Mouse (Mus musculus): ENCODE results near the gene Igf2bp3. TPM values are rescaled to one million over a fixed set of nuclear protein-coding genes. Genes with fewer than 3 reads are reported as not detected.

Igf2bp3 gene
- polyA plus RNA-seq, 1 experiment from 2014 or later, result 30.4 TPM

DNA sequence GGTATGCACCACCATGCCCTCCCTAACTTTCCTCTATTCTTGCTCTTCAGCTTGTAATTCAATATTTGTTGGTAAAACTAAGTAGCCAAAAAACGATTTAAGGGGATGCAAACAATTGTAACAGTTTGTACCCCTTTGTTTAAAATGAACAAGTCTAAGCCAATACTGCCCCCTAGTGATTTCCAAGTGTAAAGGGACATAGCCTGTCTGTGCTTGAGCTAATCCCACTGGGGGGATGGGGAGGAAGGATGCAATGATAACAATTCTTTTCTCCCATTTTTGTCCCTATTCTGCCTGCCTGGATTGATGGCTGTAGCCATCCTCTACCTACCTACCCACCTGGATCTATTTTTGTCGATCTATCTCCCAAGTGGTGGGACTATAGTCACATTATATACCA lies 32.5 kb upstream of the Igf2bp3 start:
- 54% methylated on average over 2 of the region's 2 CpGs for WGBS
- peak; percentile 80 for DNase-seq (ENCODE audit: low spot score)

GRCm38 (mm10) chr6:49242331-49242730 lies 27.6 kb upstream of the Igf2bp3 start:
- 95% methylated on average over 1 of the region's 1 CpGs for WGBS
- DNase-seq (ENCODE audit: low spot score), result no peak
- Histone ChIP-seq H3K4me2 (replicated peaks) (no peak overlapping the region), H3K36me3 (replicated peaks; ENCODE audit: control insufficient read depth, insufficient read depth) (peaks cover 50% of the 10 kb centered on the region), H3K4me1 (replicated peaks; ENCODE audit: control insufficient read depth, insufficient read depth, low read length) (no peaks in the 10 kb centered on the region), H3K27me3 (ENCODE audit: control insufficient read depth, insufficient read depth, low read length) (no peaks in the 10 kb centered on the region), H3K4me3 (replicated peaks; ENCODE audit: low read length) (no peak overlapping the region), H3K9me3 (ENCODE audit: control insufficient read depth, low read length) (no peaks in the 10 kb centered on the region), H3K27ac (no peak overlapping the region), H3K9ac (no peak overlapping the region)
- no peak for ATAC-seq (ENCODE audit: low FRiP score)

More for the DNA sequence above, 32.5 kb upstream of the Igf2bp3 start:
- Histone ChIP-seq H3K4me2 (replicated peaks) (no peak overlapping the region), H3K36me3 (replicated peaks; ENCODE audit: control insufficient read depth, insufficient read depth) (peaks cover 90% of the 10 kb centered on the region), H3K9me3 (ENCODE audit: control insufficient read depth, low read length) (no peaks in the 10 kb centered on the region), H3K27ac (no peak overlapping the region), H3K27me3 (ENCODE audit: control insufficient read depth, insufficient read depth, low read length) (no peaks in the 10 kb centered on the region), H3K9ac (no peak overlapping the region), H3K4me3 (replicated peaks; ENCODE audit: low read length) (no peak overlapping the region), H3K4me1 (replicated peaks; ENCODE audit: control insufficient read depth, insufficient read depth, low read length) (no peaks in the 10 kb centered on the region)
- ATAC-seq (ENCODE audit: low FRiP score), result no peak

- no peak overlapping the region for H3K9ac ChIP-seq
- WGBS, result 100% methylated on average over 1 of the region's 1 CpGs
- DNase-seq (ENCODE audit: low spot score) (no peak), ATAC-seq (ENCODE audit: low FRiP score) (no peak)
- no peaks in the 10 kb centered on the region for H3K9me3 ChIP-seq (ENCODE audit: control insufficient read depth, low read length)
- no peaks in the 10 kb centered on the region for H3K4me1 ChIP-seq (replicated peaks; ENCODE audit: control insufficient read depth, insufficient read depth, low read length)
- no peak overlapping the region for H3K27ac ChIP-seq
- no peak overlapping the region for H3K4me2 ChIP-seq (replicated peaks)
- no peak overlapping the region for H3K4me3 ChIP-seq (replicated peaks; ENCODE audit: low read length)
- peaks cover 47% of the 10 kb centered on the region for H3K36me3 ChIP-seq (replicated peaks; ENCODE audit: control insufficient read depth, insufficient read depth)
- H3K27me3 ChIP-seq (ENCODE audit: control insufficient read depth, insufficient read depth, low read length), result no peaks in the 10 kb centered on the region
Observed at GRCm38 (mm10) chr6:49241562-49241961, 26.8 kb upstream of the Igf2bp3 start.

- Histone ChIP-seq H3K4me2 (replicated peaks) (no peak overlapping the region), H3K27me3 (ENCODE audit: control insufficient read depth, insufficient read depth, low read length) (no peaks in the 10 kb centered on the region), H3K4me3 (replicated peaks; ENCODE audit: low read length) (no peak overlapping the region), H3K27ac (no peak overlapping the region), H3K9ac (no peak overlapping the region), H3K9me3 (ENCODE audit: control insufficient read depth, low read length) (no peaks in the 10 kb centered on the region), H3K36me3 (replicated peaks; ENCODE audit: control insufficient read depth, insufficient read depth) (0 out of 2 replicates have a peak, but pooled peaks cover 2% of the 10 kb centered on the region), H3K4me1 (replicated peaks; ENCODE audit: control insufficient read depth, insufficient read depth, low read length) (no peaks in the 10 kb centered on the region)
- peak; percentile 96 for ATAC-seq (ENCODE audit: low FRiP score)
- 54% methylated on average over 9 of the region's 9 CpGs for WGBS
- peak; percentile 96 for DNase-seq (ENCODE audit: low spot score)
Observed at GRCm38 (mm10) chr6:49236331-49236730, 21.6 kb upstream of the Igf2bp3 start.

DNA sequence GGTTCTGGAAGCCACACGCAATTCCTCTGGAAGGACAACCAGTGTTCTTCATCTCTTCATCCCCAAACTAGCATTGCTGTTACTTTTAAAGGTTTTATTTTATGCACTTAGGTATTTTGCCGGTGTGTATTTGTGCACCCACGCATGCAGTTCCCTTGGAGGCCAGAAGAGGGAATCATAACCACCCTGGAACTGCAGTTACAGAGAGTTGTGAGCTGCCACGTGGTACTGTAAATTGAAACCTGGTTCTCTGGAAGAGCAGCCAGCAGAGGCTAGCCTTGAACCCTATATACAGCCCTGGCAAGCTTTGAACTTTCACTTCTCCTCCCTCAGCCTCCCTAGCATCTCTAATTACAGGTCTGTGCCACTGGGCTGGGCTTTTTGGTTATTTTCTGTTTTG lies 18.6 kb upstream of the Igf2bp3 start:
- ATAC-seq (ENCODE audit: low FRiP score), result no peak
- no peaks in the 10 kb centered on the region for H3K4me1 ChIP-seq (replicated peaks; ENCODE audit: control insufficient read depth, insufficient read depth, low read length)

DNA sequence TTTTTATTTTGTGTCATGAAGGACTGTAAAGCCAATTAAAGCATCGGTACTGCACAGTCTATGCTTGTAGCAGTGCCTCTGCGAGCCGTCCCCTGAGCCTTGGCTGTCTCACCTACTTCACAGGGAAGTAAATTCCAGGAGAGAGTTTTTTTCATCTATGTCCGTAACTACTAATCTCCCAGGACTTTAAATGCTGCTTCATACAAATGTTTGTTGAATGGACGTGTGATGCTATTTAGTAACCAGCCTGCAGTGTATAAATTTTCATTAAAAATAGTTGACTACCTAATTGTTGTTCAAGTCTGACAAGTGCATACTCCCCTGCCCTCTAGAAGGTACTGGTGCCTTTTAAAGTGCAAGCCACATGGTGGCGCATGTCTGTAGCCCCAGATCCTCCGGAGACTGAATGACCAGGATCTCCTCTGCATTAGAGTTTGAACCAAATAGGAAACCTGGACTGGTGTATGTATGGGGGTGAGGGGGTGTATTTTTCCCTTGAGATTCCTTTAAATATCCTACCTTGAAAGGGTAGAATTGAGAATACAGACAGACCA lies 13.4 kb upstream of the Igf2bp3 start:
- Histone ChIP-seq H3K4me2 (replicated peaks) (no peak overlapping the region), H3K4me3 (replicated peaks; ENCODE audit: low read length) (no peak overlapping the region), H3K9me3 (ENCODE audit: control insufficient read depth, low read length) (no peaks in the 10 kb centered on the region), H3K27ac (no peak overlapping the region), H3K4me1 (replicated peaks; ENCODE audit: control insufficient read depth, insufficient read depth, low read length) (no peaks in the 10 kb centered on the region; the same call in 1 of the 2 replicates), H3K36me3 (replicated peaks; ENCODE audit: control insufficient read depth, insufficient read depth) (no peaks in the 10 kb centered on the region), H3K27me3 (ENCODE audit: control insufficient read depth, insufficient read depth, low read length) (no peaks in the 10 kb centered on the region), H3K9ac (no peak overlapping the region)
- ATAC-seq (ENCODE audit: low FRiP score), result no peak
- DNase-seq (ENCODE audit: low spot score), result peak; percentile 66
- WGBS, result 17% methylated on average over 7 of the region's 7 CpGs

More for the DNA sequence above, 18.6 kb upstream of the Igf2bp3 start:
- Histone ChIP-seq H3K4me2 (replicated peaks) (no peak overlapping the region), H3K36me3 (replicated peaks; ENCODE audit: control insufficient read depth, insufficient read depth) (no peaks in the 10 kb centered on the region), H3K9ac (no peak overlapping the region), H3K4me3 (replicated peaks; ENCODE audit: low read length) (no peak overlapping the region), H3K9me3 (ENCODE audit: control insufficient read depth, low read length) (no peaks in the 10 kb centered on the region), H3K27me3 (ENCODE audit: control insufficient read depth, insufficient read depth, low read length) (no peaks in the 10 kb centered on the region), H3K27ac (no peak overlapping the region)
- no peak for DNase-seq (ENCODE audit: low spot score)
- 60% methylated on average over 4 of the region's 4 CpGs for WGBS

GRCm38 (mm10) chr6:49227184-49227735 lies 12.5 kb upstream of the Igf2bp3 start:
- H3K4me1 ChIP-seq (replicated peaks; ENCODE audit: control insufficient read depth, insufficient read depth, low read length), result no peaks in the 10 kb centered on the region; the same call in 1 of the 2 replicates
- no peak overlapping the region for H3K4me3 ChIP-seq (replicated peaks; ENCODE audit: low read length)
- 9% methylated on average over 15 of the region's 15 CpGs for WGBS
- no peaks in the 10 kb centered on the region for H3K36me3 ChIP-seq (replicated peaks; ENCODE audit: control insufficient read depth, insufficient read depth)
- ATAC-seq (ENCODE audit: low FRiP score), result no peak
- no peak overlapping the region for H3K9ac ChIP-seq
- no peaks in the 10 kb centered on the region for H3K9me3 ChIP-seq (ENCODE audit: control insufficient read depth, low read length)
- no peaks in the 10 kb centered on the region for H3K27me3 ChIP-seq (ENCODE audit: control insufficient read depth, insufficient read depth, low read length)
- H3K27ac ChIP-seq, result no peak overlapping the region
- H3K4me2 ChIP-seq (replicated peaks), result 0 out of 2 replicates have a peak overlapping the region, but pooled peaks have one; percentile 17
- DNase-seq (ENCODE audit: low spot score), result peak; percentile 48

GRCm38 (mm10) chr6:49225728-49226123 lies 11.0 kb upstream of the Igf2bp3 start:
- Histone ChIP-seq H3K27me3 (ENCODE audit: control insufficient read depth, insufficient read depth, low read length) (no peaks in the 10 kb centered on the region), H3K27ac (no peak overlapping the region), H3K9ac (no peak overlapping the region), H3K4me2 (replicated peaks) (no peak overlapping the region), H3K4me1 (replicated peaks; ENCODE audit: control insufficient read depth, insufficient read depth, low read length) (no peaks in the 10 kb centered on the region; the same call in 1 of the 2 replicates), H3K36me3 (replicated peaks; ENCODE audit: control insufficient read depth, insufficient read depth) (no peaks in the 10 kb centered on the region), H3K9me3 (ENCODE audit: control insufficient read depth, low read length) (no peaks in the 10 kb centered on the region), H3K4me3 (replicated peaks; ENCODE audit: low read length) (no peak overlapping the region)
- ATAC-seq (ENCODE audit: low FRiP score) (no peak), DNase-seq (ENCODE audit: low spot score) (no peak)
- WGBS, result 85% methylated on average over 3 of the region's 3 CpGs

GRCm38 (mm10) chr6:49224923-49225727 lies 10.4 kb upstream of the Igf2bp3 start:
- H3K9ac ChIP-seq, result no peak overlapping the region
- no peaks in the 10 kb centered on the region for H3K27me3 ChIP-seq (ENCODE audit: control insufficient read depth, insufficient read depth, low read length)
- DNase-seq (ENCODE audit: low spot score) (no peak), ATAC-seq (ENCODE audit: low FRiP score) (no peak)
- whole genome bisulfite sequencing, result 71% methylated on average over 11 of the region's 11 CpGs
- no peak overlapping the region for H3K4me2 ChIP-seq (replicated peaks)
- no peak overlapping the region for H3K4me3 ChIP-seq (replicated peaks; ENCODE audit: low read length)
- no peak overlapping the region for H3K27ac ChIP-seq
- no peaks in the 10 kb centered on the region for H3K9me3 ChIP-seq (ENCODE audit: control insufficient read depth, low read length)
- no peaks in the 10 kb centered on the region for H3K36me3 ChIP-seq (replicated peaks; ENCODE audit: control insufficient read depth, insufficient read depth)
- H3K4me1 ChIP-seq (replicated peaks; ENCODE audit: control insufficient read depth, insufficient read depth, low read length), result no peaks in the 10 kb centered on the region; the same call in 1 of the 2 replicates

Measured in hindbrain, embryonic 14.5 days (tissue).